Mouse (Mus musculus) spleen, postnatal 4 days (tissue): ENCODE measurements at regions not wholly inside any gene's neighbourhood (a gene's known extent, or its start where the extent isn't known, plus 50 kb on each side); places are given as distances from the start of the nearest gene placed in this dataset.

Experiments
- DNase-seq, 2 experiments: peaks; one replicate each; pipeline ENCODE4 v3.0.0; 2022; ENCODE audit warnings: low spot score in 2 of 2

GRCm38 (mm10) chr1:128826419-128826818 lies 234.3 kb upstream of the Cxcr4 start:
- DNase-seq, result no peak

GRCm38 (mm10) chr1:128824916-128825683 lies 233.0 kb upstream of the Cxcr4 start:
- DNase-seq, result no peak

- peak; percentile 68 to 83 for DNase-seq
Observed at GRCm38 (mm10) chr1:128824235-128824634, 232.1 kb upstream of the Cxcr4 start.

- DNase-seq, result no peak
Observed at GRCm38 (mm10) chr1:128821991-128822390, 229.9 kb upstream of the Cxcr4 start.

- DNase-seq, result no peak
Observed at GRCm38 (mm10) chr1:128820527-128820926, 228.4 kb upstream of the Cxcr4 start.

GRCm38 (mm10) chr1:128819611-128820010 lies 227.5 kb upstream of the Cxcr4 start:
- no peak for DNase-seq

GRCm38 (mm10) chr1:128813379-128813778 lies 221.3 kb upstream of the Cxcr4 start:
- DNase-seq, result no peak

- no peak for DNase-seq
Observed at GRCm38 (mm10) chr1:128810860-128811259, 218.8 kb upstream of the Cxcr4 start.

GRCm38 (mm10) chr1:128810094-128810493 lies 218.0 kb upstream of the Cxcr4 start:
- no peak for DNase-seq

GRCm38 (mm10) chr1:128809601-128810000 lies 217.5 kb upstream of the Cxcr4 start:
- no peak for DNase-seq

- DNase-seq, result no peak
Observed at GRCm38 (mm10) chr1:128808599-128808998, 216.5 kb upstream of the Cxcr4 start.

GRCm38 (mm10) chr1:128805687-128806653 lies 213.9 kb upstream of the Cxcr4 start:
- no peak for DNase-seq

GRCm38 (mm10) chr1:128803433-128804060 lies 211.5 kb upstream of the Cxcr4 start:
- DNase-seq, result no peak

- no peak for DNase-seq
Observed at GRCm38 (mm10) chr1:128803058-128803432, 211.0 kb upstream of the Cxcr4 start.

GRCm38 (mm10) chr1:128798721-128799120 lies 206.6 kb upstream of the Cxcr4 start:
- DNase-seq, result no peak

GRCm38 (mm10) chr1:128795654-128796053 lies 203.6 kb upstream of the Cxcr4 start:
- DNase-seq, result no peak

GRCm38 (mm10) chr1:128790881-128791280 lies 198.8 kb upstream of the Cxcr4 start:
- DNase-seq, result no peak

GRCm38 (mm10) chr1:128789567-128790335 lies 197.7 kb upstream of the Cxcr4 start:
- no peak for DNase-seq

- DNase-seq, result no peak
Observed at GRCm38 (mm10) chr1:128788227-128788626, 196.1 kb upstream of the Cxcr4 start.

GRCm38 (mm10) chr1:128786941-128787569 lies 195.0 kb upstream of the Cxcr4 start:
- DNase-seq, result peak; percentile 20 to 68

GRCm38 (mm10) chr1:128782286-128782685 lies 190.2 kb upstream of the Cxcr4 start:
- DNase-seq, result no peak
